ENCODE assay signal across 8 mouse cellular contexts in genomic region chr11:69670786-69671725, GRCm38 (mm10). TPM values are rescaled to one million over a fixed set of nuclear protein-coding genes. Genes with fewer than 3 reads are reported as not detected.
A peak's percentile ranks its signal among the peaks of the same experiment; 100 is the strongest.
DNase-seq lines count a peak whose midpoint lies in the region; ATAC-seq lines count a peak whose summit lies in the region.

No protein-coding gene starts in this region.

- H3K4me1 ChIP-seq in intestine, embryonic 14.5 days (replicated peaks; ENCODE audit: control insufficient read depth, insufficient read depth, low read length) = peaks cover 10% of the 10 kb centered on the region; the same call in 1 of the 2 replicates

- 1% methylated on average over 57 of the region's 61 CpGs for WGBS in intestine, embryonic 14.5 days

- peak; percentile 96 for DNase-seq in adipocyte (ENCODE audit: low spot score)
- peak; percentile 94 for DNase-seq in embryo, embryonic 10 days (ENCODE audit: low spot score)
- DNase-seq in gastrocnemius, postnatal 14 days = peak; percentile 97
- DNase-seq in intestine, embryonic 14.5 days (ENCODE audit: low spot score) = peak; percentile 96
- peak; percentile 92 to 98 for DNase-seq in left cerebral cortex, postnatal 14 days (ENCODE audit: low spot score in 2 of 2)
- DNase-seq in mesoderm, embryonic 11.5 days (ENCODE audit: low read depth, low spot score) = peak; percentile 96
- peak; percentile 88 to 90 for DNase-seq in right cerebral cortex, postnatal 36 days (ENCODE audit: low spot score in 2 of 2)
- peak; percentile 92 for DNase-seq in yolk sac, embryonic 10.5 days (ENCODE audit: low spot score)

- peak overlapping the region; percentile 100 for H3K9ac ChIP-seq in intestine, embryonic 14.5 days (ENCODE audit: low read length)

- no peaks in the 10 kb centered on the region for H3K9me3 ChIP-seq in intestine, embryonic 14.5 days (ENCODE audit: control insufficient read depth, low read length)

- H3K4me2 ChIP-seq in intestine, embryonic 14.5 days (ENCODE audit: low read length) = peak overlapping the region; percentile 76

- intact Hi-C loops in gastrocnemius, postnatal 14 days (cut with DNase I; ENCODE audit: low total_unique reads) = no loop called here
- intact Hi-C loops in left cerebral cortex, postnatal 14 days (cut with DNase I) = loop anchor here (5.0 kb wide), 1 partner anchor 241 kb away; the partner anchor contains the start of gene Gps2

- peaks cover 75% of the 10 kb centered on the region for H3K36me3 ChIP-seq in intestine, embryonic 14.5 days (ENCODE audit: control insufficient read depth, insufficient read depth, low read length)

- H3K27ac ChIP-seq in intestine, embryonic 14.5 days (ENCODE audit: low read depth) = peak overlapping the region; percentile 97

- peak; percentile 68 for ATAC-seq in intestine, embryonic 14.5 days (replicated peaks; ENCODE audit: low FRiP score, low TSS enrichment, low read depth)

- H3K27me3 ChIP-seq in intestine, embryonic 14.5 days (replicated peaks; ENCODE audit: control insufficient read depth, insufficient read depth, low read length) = no peaks in the 10 kb centered on the region

- peak overlapping the region; percentile 56 for H3K4me3 ChIP-seq in intestine, embryonic 14.5 days (ENCODE audit: low read depth, low read length)

RNA-seq across cellular contexts. Expression of gene Eif4a1, which starts 1.2 kb away (rescaled TPM):
- 100 to 1,000 TPM; 141 to 170 TPM for total RNA-seq in gastrocnemius, postnatal 14 days (2021)
- polyA plus RNA-seq in intestine, embryonic 14.5 days (2014; fragmentation: Nextera tagmentation; extraction: Ambion mirVana) = 645 and 692 TPM in 2 replicates
- 100 to 1,000 TPM; 368 to 371 TPM for total RNA-seq in left cerebral cortex, postnatal 14 days (2021)

RNA-seq across cellular contexts. Expression of gene Cd68, which starts 5.1 kb away (rescaled TPM):
- 1 to 10 TPM; 4.0 to 4.6 TPM for total RNA-seq in gastrocnemius, postnatal 14 days (2021)
- polyA plus RNA-seq in intestine, embryonic 14.5 days (2014; fragmentation: Nextera tagmentation; extraction: Ambion mirVana) = 12.4 and 16.3 TPM in 2 replicates
- total RNA-seq in left cerebral cortex, postnatal 14 days (2021) = 10 to 100 TPM; 13.5 to 13.8 TPM

RNA-seq across cellular contexts. Expression of gene Mpdu1, which starts 8.6 kb away (rescaled TPM):
- total RNA-seq in gastrocnemius, postnatal 14 days (2021) = 10 to 100 TPM; 11.8 to 12.1 TPM
- 32.1 and 39.3 TPM in 2 replicates for polyA plus RNA-seq in intestine, embryonic 14.5 days (2014; fragmentation: Nextera tagmentation; extraction: Ambion mirVana)
- total RNA-seq in left cerebral cortex, postnatal 14 days (2021) = 10 to 100 TPM; 77.6 to 83.7 TPM

RNA-seq across cellular contexts. Expression of gene Senp3, which starts 10.8 kb away (rescaled TPM):
- 10 to 100 TPM; 22.4 to 23.2 TPM for total RNA-seq in gastrocnemius, postnatal 14 days (2021)
- 79.1 and 90.8 TPM in 2 replicates for polyA plus RNA-seq in intestine, embryonic 14.5 days (2014; fragmentation: Nextera tagmentation; extraction: Ambion mirVana)
- 100 to 1,000 TPM in 1 of 2 experiments, 10 to 100 TPM in 1; 91.5 to 102 TPM for total RNA-seq in left cerebral cortex, postnatal 14 days (2021)

RNA-seq across cellular contexts. Expression of gene Tnfsf13, which starts 14.5 kb away (rescaled TPM):
- 1 to 10 TPM; 1.3 to 1.8 TPM for total RNA-seq in gastrocnemius, postnatal 14 days (2021)
- 0.48 TPM in 1 of 2 replicates, not detected in the other for polyA plus RNA-seq in intestine, embryonic 14.5 days (2014; fragmentation: Nextera tagmentation; extraction: Ambion mirVana)
- 1 to 10 TPM; 1.7 to 2.0 TPM for total RNA-seq in left cerebral cortex, postnatal 14 days (2021)

Comparison
In these comparisons a context has a peak if more than half of its experiments do, and no peak if none do; other contexts are left out.
1. Peak in every context shown above with its lines: DNase-seq, ATAC-seq, H3K4me3 ChIP-seq and H3K27ac ChIP-seq.
2. RNA of gene Mpdu1, which starts 8.6 kb away (total RNA-seq): 77.6 to 83.7 TPM in left cerebral cortex, postnatal 14 days; 11.8 to 12.1 TPM in gastrocnemius, postnatal 14 days; every median in the first group is over 4 times any median in the second.